Mouse (Mus musculus) forebrain, postnatal 0 days (tissue): ENCODE results near the gene Spg7. TPM values are rescaled to one million over a fixed set of nuclear protein-coding genes. Genes with fewer than 3 reads are reported as not detected.

Source experiments
- ATAC-seq: fragments of 200-750 bp; cut with Nextera tagmentation; 2 replicates; pipeline ENCODE4 v1.8.0; 2017; ENCODE audit warnings: mild to moderate bottlenecking, moderate library complexity
- DNase-seq: peaks from one replicate; pipeline ENCODE4 v3.0.0-alpha.2; 2015
- H3K27ac ChIP-seq: fragments of 300-500 bp; sonication (generic); 2 replicates; pipeline ENCODE4 v1.5.1; 2014; ENCODE audit warnings: low read depth, mild to moderate bottlenecking, antibody characterized with exemption, low read length, moderate library complexity, mixed read lengths
- H3K27me3 ChIP-seq: fragments of 300-500 bp; sonication (generic); 2 replicates; pipeline ENCODE4 v1.6.1; 2014; ENCODE audit warnings: mild to moderate bottlenecking, low read length, mixed read lengths; ENCODE audit not compliant: insufficient read depth
- H3K36me3 ChIP-seq: fragments of 300-500 bp; sonication (generic); 2 replicates; pipeline ENCODE4 v1.6.1; 2014; ENCODE audit warnings: mild to moderate bottlenecking, moderate library complexity; ENCODE audit not compliant: insufficient read depth
- H3K4me1 ChIP-seq: fragments of 300-500 bp; sonication (generic); 2 replicates; pipeline ENCODE4 v1.6.1; 2014; ENCODE audit warnings: antibody characterized with exemption; ENCODE audit not compliant: insufficient read depth
- H3K4me2 ChIP-seq: fragments of 300-500 bp; sonication (generic); 2 replicates; pipeline ENCODE4 v1.6.1; 2014; ENCODE audit warnings: low read depth, mild to moderate bottlenecking, moderate library complexity
- H3K4me3 ChIP-seq: fragments of 300-500 bp; sonication (generic); 2 replicates; pipeline ENCODE4 v1.5.1; 2014; ENCODE audit warnings: low read depth, low read length, mixed read lengths
- H3K9ac ChIP-seq: fragments of 300-500 bp; sonication (generic); 2 replicates; pipeline ENCODE4 v1.6.1; 2014; ENCODE audit warnings: mild to moderate bottlenecking
- H3K9me3 ChIP-seq: fragments of 300-500 bp; sonication (generic); 2 replicates; pipeline ENCODE4 v1.6.1; 2016; ENCODE audit warnings: low read length
- CTCF ChIP-seq: sonication (generic); IDR thresholded peaks from 2 replicates; pipeline ENCODE4 v1.5.1; 2016; ENCODE audit warnings: antibody characterized with exemption, control low read depth, low read depth
- WGBS: fragments of 180-500 bp; shearing (Covaris S2); extraction: QIAGEN DNeasy Blood & Tissue Kit; methylation state at CpG from one replicate; pipeline ENCODE4 v1.1.7; 2014; 5-methylcytosine and 5-hydroxymethylcytosine counted together
- polyA plus RNA-seq: library from polyadenylated mRNA; unstranded; fragments of >200 nt; fragmentation: Nextera tagmentation; extraction: Ambion mirVana; gene quantifications from 2 replicates; pipeline ENCODE4 v1.2.1, GENCODE M21; 2015
- total RNA-seq: library from RNA; depleted of rRNA; stranded (reverse); fragments of >200 nt; gene quantifications from 2 replicates; pipeline ENCODE4 v1.2.3, GENCODE M21; 2014

Gene Spg7
- total and polyA plus RNA-seq, 2 experiments from 2014 or later, result 52.9 to 56.2 TPM

DNA sequence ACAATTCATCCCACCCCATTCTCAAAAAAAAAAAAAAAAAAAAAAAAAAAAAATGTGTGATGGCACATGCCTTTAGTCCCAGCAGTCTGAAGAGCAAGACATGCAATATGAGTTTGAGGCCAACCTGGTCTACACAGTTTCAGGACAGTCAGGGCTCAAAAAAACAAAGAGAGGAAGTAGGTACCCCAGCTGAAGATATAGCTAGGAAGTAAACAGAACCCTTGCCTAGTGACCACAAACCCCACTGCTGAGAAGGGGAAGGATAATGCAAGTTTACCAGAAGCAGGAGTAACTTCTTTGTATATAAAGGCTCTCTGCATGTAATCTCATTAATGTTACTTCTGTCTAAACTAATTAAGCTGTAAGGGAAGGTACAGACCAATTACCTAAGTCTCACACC lies 30.0 kb upstream of the Spg7 start:
- ATAC-seq, result no peak
- Histone ChIP-seq H3K4me2 (no peak overlapping the region), H3K9me3 (no peaks in the 10 kb centered on the region), H3K4me1 (no peaks in the 10 kb centered on the region), H3K36me3 (no peaks in the 10 kb centered on the region), H3K27me3 (no peaks in the 10 kb centered on the region), H3K4me3 (no peak overlapping the region), H3K9ac (no peak overlapping the region), H3K27ac (no peak overlapping the region)
- DNase-seq, result no peak
- no peak for TF ChIP-seq CTCF

DNA sequence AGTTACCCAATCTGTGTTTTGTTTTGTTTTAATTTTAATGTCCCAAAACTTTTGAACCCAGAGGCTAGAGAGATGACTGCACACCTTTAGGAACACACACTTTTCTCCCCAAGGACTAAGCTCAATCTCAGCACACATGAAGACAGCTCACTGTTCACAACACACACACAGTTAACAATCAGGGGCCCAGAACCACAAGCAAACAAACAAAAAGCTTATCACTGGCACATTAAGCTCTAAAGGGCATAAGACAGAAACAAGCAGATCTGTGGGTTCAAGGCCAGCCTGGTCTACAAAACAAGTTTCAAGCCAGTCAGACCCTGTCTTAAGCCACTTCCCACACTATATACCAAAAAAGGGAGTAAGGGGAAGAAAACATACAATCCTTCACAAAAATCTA lies 29.3 kb upstream of the Spg7 start:
- no peak for TF ChIP-seq CTCF
- DNase-seq (no peak), ATAC-seq (no peak)
- H3K4me3 ChIP-seq, result no peak overlapping the region
- no peaks in the 10 kb centered on the region for H3K36me3 ChIP-seq
- H3K27me3 ChIP-seq, result no peaks in the 10 kb centered on the region
- H3K27ac ChIP-seq, result no peak overlapping the region
- H3K9me3 ChIP-seq, result no peaks in the 10 kb centered on the region
- no peak overlapping the region for H3K4me2 ChIP-seq
- no peaks in the 10 kb centered on the region for H3K4me1 ChIP-seq
- H3K9ac ChIP-seq, result no peak overlapping the region

DNA sequence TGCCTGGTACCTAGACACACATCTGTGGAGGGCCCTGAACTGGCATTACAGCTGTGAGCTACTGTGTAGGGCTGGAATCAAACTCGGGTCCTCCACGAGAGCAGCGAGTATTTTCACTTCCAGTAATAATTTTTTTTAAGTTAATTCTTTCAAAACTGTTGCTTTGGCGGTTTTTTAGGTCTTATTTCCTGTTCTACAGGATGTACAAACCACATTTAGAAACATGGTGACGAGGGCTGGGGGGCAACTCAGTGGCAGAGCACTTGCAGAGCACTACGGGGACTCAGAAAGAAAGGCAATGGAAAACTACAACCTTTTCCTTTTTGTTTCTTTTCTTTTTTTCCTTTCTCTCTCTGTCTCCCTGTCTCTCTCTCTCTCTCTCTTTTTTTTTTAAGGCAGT lies 28.6 kb upstream of the Spg7 start:
- Histone ChIP-seq H3K9ac (no peak overlapping the region), H3K4me1 (0 out of 2 replicates have a peak, but pooled peaks cover under 1% of the 10 kb centered on the region), H3K36me3 (no peaks in the 10 kb centered on the region), H3K9me3 (no peaks in the 10 kb centered on the region), H3K27ac (no peak overlapping the region), H3K4me2 (no peak overlapping the region), H3K27me3 (no peaks in the 10 kb centered on the region), H3K4me3 (no peak overlapping the region)
- TF ChIP-seq CTCF, result no peak
- DNase-seq (no peak), ATAC-seq (no peak)
- 87% methylated on average over 6 of the region's 6 CpGs for WGBS

GRCm38 (mm10) chr8:123036956-123037355 lies 25.8 kb upstream of the Spg7 start:
- Histone ChIP-seq H3K4me1 (peaks cover 16% of the 10 kb centered on the region), H3K9ac (no peak overlapping the region), H3K4me3 (no peak overlapping the region), H3K9me3 (no peaks in the 10 kb centered on the region), H3K4me2 (no peak overlapping the region), H3K27ac (no peak overlapping the region), H3K36me3 (no peaks in the 10 kb centered on the region), H3K27me3 (no peaks in the 10 kb centered on the region)
- ATAC-seq (no peak), DNase-seq (no peak)
- no peak for TF ChIP-seq CTCF
- WGBS, result 64% methylated on average over 3 of the region's 3 CpGs

DNA sequence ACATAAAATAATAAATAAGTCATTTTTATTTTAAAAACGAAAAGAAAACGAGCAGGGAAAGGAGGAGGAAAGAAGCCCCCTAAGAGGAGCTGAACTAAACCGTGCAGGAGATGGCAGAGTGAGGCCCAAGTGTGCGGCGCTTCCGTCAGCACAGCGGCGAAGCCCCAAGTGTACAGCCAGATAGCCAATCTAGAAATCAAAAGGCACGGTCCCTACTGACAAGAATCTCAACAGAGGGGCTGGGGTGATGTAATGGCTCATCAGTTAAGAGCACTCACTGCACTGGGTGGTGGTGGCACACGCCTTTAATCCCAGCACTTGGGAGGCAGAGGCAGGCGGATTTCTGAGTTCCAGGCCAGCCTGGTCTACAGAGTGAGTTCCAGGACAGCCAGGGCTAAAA lies 25.3 kb upstream of the Spg7 start:
- no peak for DNase-seq
- Histone ChIP-seq H3K9ac (no peak overlapping the region), H3K27me3 (no peaks in the 10 kb centered on the region), H3K36me3 (no peaks in the 10 kb centered on the region), H3K4me3 (no peak overlapping the region), H3K9me3 (no peaks in the 10 kb centered on the region), H3K4me1 (peaks cover 16% of the 10 kb centered on the region), H3K4me2 (no peak overlapping the region), H3K27ac (no peak overlapping the region)
- ATAC-seq, result no peak
- TF ChIP-seq CTCF, result no peak
- WGBS, result 85% methylated on average over 11 of the region's 11 CpGs

DNA sequence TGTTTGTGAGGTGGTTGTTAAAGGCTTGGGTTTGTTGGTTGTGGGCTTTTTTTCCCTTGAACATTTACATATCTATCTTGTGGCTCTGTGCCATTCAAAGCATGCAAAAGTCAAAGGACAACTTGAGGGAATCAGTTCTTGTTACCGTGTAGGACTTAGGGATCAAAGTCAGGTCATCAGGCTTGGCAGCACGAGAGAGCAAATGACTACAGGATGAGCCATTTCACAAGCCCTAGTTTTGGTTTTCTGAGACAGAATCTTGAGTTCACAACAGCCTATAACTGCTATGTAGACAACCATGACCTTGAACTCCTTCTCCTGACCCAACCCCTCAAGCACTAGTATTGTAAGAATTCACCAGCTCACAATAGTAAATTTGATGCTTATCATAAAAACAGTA lies 24.4 kb upstream of the Spg7 start:
- ATAC-seq (no peak), DNase-seq (no peak)
- Histone ChIP-seq H3K4me3 (no peak overlapping the region), H3K9me3 (no peaks in the 10 kb centered on the region), H3K27ac (no peak overlapping the region), H3K27me3 (no peaks in the 10 kb centered on the region), H3K4me1 (peaks cover 20% of the 10 kb centered on the region), H3K36me3 (no peaks in the 10 kb centered on the region), H3K9ac (no peak overlapping the region), H3K4me2 (no peak overlapping the region)
- no peak for TF ChIP-seq CTCF
- WGBS, result 54% methylated on average over 2 of the region's 2 CpGs

- DNase-seq (no peak), ATAC-seq (no peak)
- H3K9me3 ChIP-seq, result no peaks in the 10 kb centered on the region
- no peak for TF ChIP-seq CTCF
- peak overlapping the region; percentile 99; the same call in 1 of the 2 replicates for H3K4me3 ChIP-seq
- no peak overlapping the region for H3K9ac ChIP-seq
- no peaks in the 10 kb centered on the region; the same call in 1 of the 2 replicates for H3K36me3 ChIP-seq
- H3K27me3 ChIP-seq, result no peaks in the 10 kb centered on the region
- 14% methylated on average over 11 of the region's 11 CpGs for WGBS
- peak overlapping the region; percentile 71 for H3K4me2 ChIP-seq
- H3K4me1 ChIP-seq, result peaks cover 22% of the 10 kb centered on the region
- H3K27ac ChIP-seq, result no peak overlapping the region
These were observed 23.2 kb upstream of the Spg7 start for GRCm38 (mm10) chr8:123039376-123040109.
